Mouse (Mus musculus) A20 (cell line): ENCODE measurements at regions not wholly inside any gene's neighbourhood (a gene's known extent, or its start where the extent isn't known, plus 50 kb on each side); places are given as distances from the start of the nearest gene placed in this dataset.

Source experiments
- DNase-seq: peaks from one replicate; pipeline ENCODE4 v3.0.0-alpha.2; 2011; ENCODE audit warnings: low read depth, low spot score

GRCm38 (mm10) chrX:150709416-150709815 lies 52.0 kb upstream of the Tro start:
- DNase-seq = peak; percentile 15
